ENCODE assay signal across 17 mouse cellular contexts in the genomic region with DNA sequence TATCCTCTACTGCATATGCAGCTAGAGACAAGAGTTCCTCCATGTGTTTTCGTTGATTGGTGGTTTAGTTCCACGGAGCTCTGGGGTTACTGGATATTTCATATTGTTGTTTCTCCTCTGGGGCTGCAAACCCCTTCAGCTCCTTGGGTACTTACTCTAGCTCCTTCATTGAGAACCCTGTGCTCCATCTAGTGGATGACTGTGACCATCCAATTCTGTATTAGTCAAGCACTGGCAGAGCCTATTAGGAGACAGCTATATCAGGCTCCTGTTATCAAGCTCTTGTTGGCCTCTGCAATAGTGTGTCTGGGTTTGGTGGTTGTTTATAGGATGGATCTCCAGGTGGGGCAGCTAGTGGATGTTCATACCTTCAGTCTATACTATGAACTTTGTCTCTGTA.
"Had no signal": no experiment of that assay in that cellular context is flagged by ENCODE, and none has a peak within 500 bp of the region (broad histone marks: within the 10 kb centered on the region; RNA-seq: fewer than 3 reads in every experiment).

No protein-coding gene starts in this region.

- H3K27me3 ChIP-seq: liver, embryonic 13.5 days; lung, embryonic 15.5 days; megakaryocyte, embryonic 14.5 days; midbrain, embryonic 13.5 days; neural tube, embryonic 13.5 days had no signal

- H3K4me3 ChIP-seq: layer of hippocampus, adult 2 months; liver, embryonic 13.5 days; lung, embryonic 15.5 days; megakaryocyte, embryonic 14.5 days; midbrain, embryonic 10.5 days; midbrain, embryonic 13.5 days; myocyte; neural tube, embryonic 13.5 days had no signal

- ATAC-seq: midbrain, embryonic 13.5 days; midbrain, embryonic 16.5 days had no signal

- DNase-seq: kidney, postnatal 25 days; layer of hippocampus, adult 9-11 months; liver, embryonic 13.5 days; lung, postnatal 10 days; lung, postnatal 36 days; thymus, adult 18-20 months; thymus, postnatal 14 days; thymus, postnatal 4 days had no signal

- H3K4me2 ChIP-seq: liver, embryonic 13.5 days; lung, embryonic 15.5 days; midbrain, embryonic 13.5 days; neural tube, embryonic 13.5 days had no signal

- H3K9me3 ChIP-seq: liver, embryonic 13.5 days; lung, embryonic 15.5 days; megakaryocyte, embryonic 14.5 days; midbrain, embryonic 10.5 days; midbrain, embryonic 13.5 days; neural tube, embryonic 13.5 days had no signal

- H3K9ac ChIP-seq: liver, embryonic 13.5 days; lung, embryonic 15.5 days; midbrain, embryonic 13.5 days; neural tube, embryonic 13.5 days had no signal

- H3K27ac ChIP-seq: kidney, postnatal 0 days; layer of hippocampus, adult 2 months; liver, embryonic 13.5 days; lung, embryonic 15.5 days; midbrain, embryonic 10.5 days; midbrain, embryonic 13.5 days; neural tube, embryonic 13.5 days had no signal

- H3K36me3 ChIP-seq: liver, embryonic 13.5 days; lung, embryonic 15.5 days; midbrain, embryonic 10.5 days; midbrain, embryonic 13.5 days; neural tube, embryonic 13.5 days had no signal

- H3K4me1 ChIP-seq: liver, embryonic 13.5 days; lung, embryonic 15.5 days; megakaryocyte, embryonic 14.5 days; midbrain, embryonic 10.5 days; midbrain, embryonic 13.5 days; neural tube, embryonic 13.5 days had no signal
